1 mouse cellular context compared by ENCODE assay signal in the genomic region with DNA sequence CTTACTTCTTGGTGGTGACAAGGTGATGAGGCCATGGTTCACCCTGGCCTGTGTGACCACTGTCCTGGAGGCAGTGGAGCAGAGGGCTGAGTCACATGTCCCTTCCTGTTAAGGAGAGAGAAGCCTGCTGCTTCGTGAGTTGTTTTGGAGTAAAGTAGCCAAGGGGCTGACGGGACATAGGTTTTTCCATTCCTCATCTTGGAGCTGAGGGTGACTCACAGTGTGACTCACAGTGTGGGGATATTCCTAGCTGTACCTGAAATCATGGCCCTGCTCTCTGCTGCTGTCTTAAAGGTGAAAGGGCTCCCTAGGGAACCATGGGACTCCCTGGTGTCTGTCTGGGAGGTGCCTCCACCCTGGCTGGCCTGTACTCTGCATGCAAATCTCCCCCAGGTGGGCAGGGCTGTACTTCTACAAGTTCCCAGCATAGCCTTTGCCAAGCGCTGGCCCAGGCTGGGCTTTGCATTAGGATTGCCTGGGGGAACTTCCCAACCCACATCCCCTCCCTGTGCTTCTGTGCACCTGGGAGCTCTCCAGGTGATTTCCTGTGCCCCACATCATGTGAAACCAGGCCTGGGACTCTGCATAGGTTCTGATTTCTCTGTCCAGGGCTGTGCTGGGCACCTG.
TF ChIP-seq lines count a peak whose summit lies in the region.

No protein-coding gene starts in this region.

TF ChIP-seq in CH12.LX, 34 proteins besides CTCF, POLR2A, EP300 and RAD21 (continued from another document):
- TF ChIP-seq USF2 (conservative IDR thresholded peaks at IDR 0.05; ENCODE audit: low read depth, low read length): no peak
